ENCODE assay signal across 14 mouse cellular contexts in the genomic region with DNA sequence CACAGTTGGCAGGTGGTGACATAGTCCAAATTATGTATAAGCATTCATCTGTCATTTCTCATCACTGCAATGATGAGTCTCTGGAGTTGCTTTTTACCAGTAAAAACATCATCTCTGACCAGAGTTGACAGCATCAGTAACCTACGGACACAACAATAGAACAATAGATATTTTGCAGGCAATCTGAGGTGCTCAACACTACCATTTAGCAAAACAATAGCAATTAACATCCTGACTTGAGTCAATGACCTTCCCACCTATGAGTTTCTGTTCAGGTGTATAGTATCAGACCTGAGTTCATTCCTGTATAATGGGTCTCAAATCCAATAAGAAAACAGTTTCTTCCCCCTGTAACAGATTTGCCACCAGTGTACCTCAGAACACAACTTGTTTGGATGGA.
"Had no signal": no experiment of that assay in that cellular context is flagged by ENCODE, and none has a peak within 500 bp of the region (broad histone marks: within the 10 kb centered on the region; RNA-seq: fewer than 3 reads in every experiment).

No protein-coding gene starts in this region.

- H3K4me3 ChIP-seq: midbrain, embryonic 10.5 days; midbrain, embryonic 13.5 days; myocyte; neural tube, embryonic 13.5 days; neural tube, embryonic 15.5 days had no signal

- H3K27ac ChIP-seq: liver, embryonic 14.5 days; midbrain, embryonic 10.5 days; midbrain, embryonic 13.5 days; neural tube, embryonic 13.5 days; neural tube, embryonic 15.5 days had no signal

- H3K9me3 ChIP-seq: midbrain, embryonic 10.5 days; midbrain, embryonic 13.5 days; neural tube, embryonic 15.5 days had no signal

- H3K27me3 ChIP-seq: midbrain, embryonic 13.5 days; neural tube, embryonic 13.5 days; neural tube, embryonic 15.5 days had no signal

- H3K36me3 ChIP-seq: midbrain, embryonic 10.5 days; midbrain, embryonic 13.5 days; neural tube, embryonic 13.5 days; neural tube, embryonic 15.5 days had no signal

- H3K9ac ChIP-seq: liver, embryonic 14.5 days; lung, embryonic 14.5 days; midbrain, embryonic 13.5 days; neural tube, embryonic 13.5 days; neural tube, embryonic 15.5 days had no signal

- H3K4me1 ChIP-seq: midbrain, embryonic 10.5 days; midbrain, embryonic 13.5 days; neural tube, embryonic 13.5 days; neural tube, embryonic 15.5 days had no signal

- DNase-seq: lung, adult 18-20 months; lung, embryonic 14.5 days; lung, postnatal 10 days; lung, postnatal 4 days; right cerebral cortex, postnatal 14 days; thymus, adult 2 months; thymus, postnatal 25 days; thymus, postnatal 4 days had no signal
